Mouse (Mus musculus) midbrain, embryonic 15.5 days (tissue): Measurements from ENCODE around the gene Inhbc. TPM values are rescaled to one million over a fixed set of nuclear protein-coding genes. Genes with fewer than 3 reads are reported as not detected.

Experiments used
- ATAC-seq: fragments of 200-750 bp; cut with Nextera tagmentation; replicated peaks from 2 replicates; pipeline ENCODE4 v1.8.0; 2017; ENCODE audit warnings: moderate TSS enrichment
- H3K27ac ChIP-seq: fragments of 300-500 bp; sonication (generic); 2 replicates; pipeline ENCODE4 v1.5.1; 2015; ENCODE audit warnings: mild to moderate bottlenecking, inconsistent platforms
- H3K27me3 ChIP-seq: fragments of 300-500 bp; sonication (generic); replicated peaks from 2 replicates; pipeline ENCODE4 v1.6.1; 2015; ENCODE audit warnings: inconsistent platforms
- H3K36me3 ChIP-seq: fragments of 300-500 bp; sonication (generic); replicated peaks from 2 replicates; pipeline ENCODE4 v1.6.1; 2015; ENCODE audit warnings: inconsistent platforms
- H3K4me1 ChIP-seq: fragments of 300-500 bp; sonication (generic); 2 replicates; pipeline ENCODE4 v1.6.1; 2015; ENCODE audit warnings: inconsistent platforms
- H3K4me2 ChIP-seq: fragments of 300-500 bp; sonication (generic); 2 replicates; pipeline ENCODE4 v1.6.1; 2015; ENCODE audit warnings: inconsistent platforms, mild to moderate bottlenecking, moderate library complexity
- H3K4me3 ChIP-seq: fragments of 300-500 bp; sonication (generic); 2 replicates; pipeline ENCODE4 v1.5.1; 2015; ENCODE audit warnings: mild to moderate bottlenecking, inconsistent platforms
- H3K9ac ChIP-seq: fragments of 300-500 bp; sonication (generic); 2 replicates; pipeline ENCODE4 v1.6.1; 2015; ENCODE audit warnings: mild to moderate bottlenecking, inconsistent platforms
- H3K9me3 ChIP-seq: fragments of 300-500 bp; sonication (generic); 2 replicates; pipeline ENCODE4 v1.6.1; 2016; ENCODE audit warnings: inconsistent platforms
- WGBS: fragments of 180-500 bp; shearing (Covaris S2); methylation state at CpG from one replicate; pipeline ENCODE4 v1.1.7; 2015; ENCODE audit warnings: mixed read lengths; 5-methylcytosine and 5-hydroxymethylcytosine counted together
- polyA plus RNA-seq: library from polyadenylated mRNA; unstranded; fragments of >200 nt; fragmentation: Nextera tagmentation; extraction: Ambion mirVana; gene quantifications from 2 replicates; pipeline ENCODE4 v1.2.1, GENCODE M21; 2015

Inhbc gene
- polyA plus RNA-seq, 1 experiment from 2014 or later, result not detected

- H3K4me3 ChIP-seq, result no peak overlapping the region
- WGBS, result 85% methylated on average over 6 of the region's 6 CpGs
- no peak overlapping the region for H3K4me2 ChIP-seq
- ATAC-seq, result no peak
- H3K9ac ChIP-seq, result no peak overlapping the region
- peaks cover 37% of the 10 kb centered on the region for H3K4me1 ChIP-seq
- no peak overlapping the region for H3K27ac ChIP-seq
- H3K9me3 ChIP-seq, result no peaks in the 10 kb centered on the region
- peaks cover 31% of the 10 kb centered on the region for H3K27me3 ChIP-seq
- no peaks in the 10 kb centered on the region for H3K36me3 ChIP-seq
Observed at GRCm38 (mm10) chr10:127337536-127338099, 32.6 kb downstream of the Inhbc start.

- Histone ChIP-seq H3K36me3 (no peaks in the 10 kb centered on the region), H3K4me3 (no peak overlapping the region), H3K27me3 (peaks cover 24% of the 10 kb centered on the region), H3K9me3 (no peaks in the 10 kb centered on the region), H3K27ac (no peak overlapping the region), H3K4me1 (peaks cover 30% of the 10 kb centered on the region), H3K9ac (no peak overlapping the region), H3K4me2 (no peak overlapping the region)
- WGBS, result 79% methylated on average over 5 of the region's 5 CpGs
- ATAC-seq, result no peak
Observed at GRCm38 (mm10) chr10:127336952-127337351, 33.3 kb downstream of the Inhbc start.

- Histone ChIP-seq H3K4me3 (no peak overlapping the region), H3K9me3 (no peaks in the 10 kb centered on the region), H3K27ac (no peak overlapping the region), H3K4me2 (no peak overlapping the region), H3K27me3 (peaks cover 14% of the 10 kb centered on the region), H3K4me1 (peaks cover 16% of the 10 kb centered on the region), H3K36me3 (no peaks in the 10 kb centered on the region), H3K9ac (no peak overlapping the region)
- no peak for ATAC-seq
- 55% methylated on average over 1 of the region's 1 CpGs for WGBS
Observed at GRCm38 (mm10) chr10:127335271-127335670, 35.0 kb downstream of the Inhbc start.

- H3K4me1 ChIP-seq, result no peaks in the 10 kb centered on the region
- WGBS, result 62% methylated on average over 5 of the region's 5 CpGs
- H3K9ac ChIP-seq, result no peak overlapping the region
- H3K4me2 ChIP-seq, result no peak overlapping the region
- H3K9me3 ChIP-seq, result no peaks in the 10 kb centered on the region
- ATAC-seq, result no peak
- no peak overlapping the region for H3K4me3 ChIP-seq
- no peaks in the 10 kb centered on the region for H3K36me3 ChIP-seq
- no peak overlapping the region for H3K27ac ChIP-seq
- peaks cover 21% of the 10 kb centered on the region for H3K27me3 ChIP-seq
Observed at GRCm38 (mm10) chr10:127333152-127333551, 37.1 kb downstream of the Inhbc start.

GRCm38 (mm10) chr10:127332211-127332874 lies 37.9 kb downstream of the Inhbc start:
- Histone ChIP-seq H3K27me3 (peaks cover 29% of the 10 kb centered on the region), H3K4me2 (peak overlapping the region; percentile 41), H3K9me3 (no peaks in the 10 kb centered on the region), H3K9ac (peak overlapping the region; percentile 21; the same call in 1 of the 2 replicates), H3K4me3 (peak overlapping the region; percentile 18; the same call in 1 of the 2 replicates), H3K4me1 (no peaks in the 10 kb centered on the region), H3K27ac (no peak overlapping the region), H3K36me3 (no peaks in the 10 kb centered on the region)
- 23% methylated on average over 31 of the region's 31 CpGs for WGBS
- ATAC-seq, result 0 out of 2 replicates have a peak, but pooled peaks have one; percentile 46

- peaks cover 49% of the 10 kb centered on the region for H3K27me3 ChIP-seq
- no peak overlapping the region for H3K4me3 ChIP-seq
- no peak for ATAC-seq
- H3K4me1 ChIP-seq, result peaks cover 11% of the 10 kb centered on the region
- H3K27ac ChIP-seq, result no peak overlapping the region
- H3K9ac ChIP-seq, result no peak overlapping the region
- no peaks in the 10 kb centered on the region for H3K36me3 ChIP-seq
- WGBS, result 81% methylated on average over 7 of the region's 7 CpGs
- no peak overlapping the region for H3K4me2 ChIP-seq
- H3K9me3 ChIP-seq, result no peaks in the 10 kb centered on the region
Observed at GRCm38 (mm10) chr10:127330212-127330611, 40.0 kb downstream of the Inhbc start.

GRCm38 (mm10) chr10:127327461-127328145 lies 42.6 kb downstream of the Inhbc start:
- WGBS, result 58% methylated on average over 18 of the region's 18 CpGs
- peaks cover 69% of the 10 kb centered on the region for H3K27me3 ChIP-seq
- H3K27ac ChIP-seq, result no peak overlapping the region
- peaks cover 11% of the 10 kb centered on the region for H3K4me1 ChIP-seq
- no peaks in the 10 kb centered on the region for H3K9me3 ChIP-seq
- no peaks in the 10 kb centered on the region for H3K36me3 ChIP-seq
- no peak overlapping the region for H3K4me3 ChIP-seq
- ATAC-seq, result no peak
- no peak overlapping the region for H3K9ac ChIP-seq
- no peak overlapping the region for H3K4me2 ChIP-seq

- ATAC-seq, result no peak
- WGBS, result 5% methylated on average over 29 of the region's 29 CpGs
- H3K27me3 ChIP-seq, result peaks cover 73% of the 10 kb centered on the region
- peak overlapping the region; percentile 55 for H3K4me2 ChIP-seq
- no peak overlapping the region for H3K9ac ChIP-seq
- H3K36me3 ChIP-seq, result no peaks in the 10 kb centered on the region
- no peaks in the 10 kb centered on the region for H3K9me3 ChIP-seq
- H3K4me1 ChIP-seq, result peaks cover 11% of the 10 kb centered on the region
- no peak overlapping the region for H3K27ac ChIP-seq
- H3K4me3 ChIP-seq, result peak overlapping the region; percentile 25
Observed at GRCm38 (mm10) chr10:127326828-127327227, 43.4 kb downstream of the Inhbc start.

GRCm38 (mm10) chr10:127326017-127326801 lies 44.0 kb downstream of the Inhbc start:
- 1% methylated on average over 54 of the region's 54 CpGs for WGBS
- H3K9me3 ChIP-seq, result no peaks in the 10 kb centered on the region
- 0 out of 2 replicates have a peak, but pooled peaks have one; percentile 39 for ATAC-seq
- no peaks in the 10 kb centered on the region for H3K36me3 ChIP-seq
- H3K9ac ChIP-seq, result no peak overlapping the region
- peaks cover 76% of the 10 kb centered on the region for H3K27me3 ChIP-seq
- H3K4me3 ChIP-seq, result peak overlapping the region; percentile 25
- H3K4me1 ChIP-seq, result peaks cover 11% of the 10 kb centered on the region
- H3K4me2 ChIP-seq, result peak overlapping the region; percentile 55
- no peak overlapping the region for H3K27ac ChIP-seq

GRCm38 (mm10) chr10:127325454-127326016 lies 44.7 kb downstream of the Inhbc start:
- H3K4me3 ChIP-seq, result no peak overlapping the region
- H3K27me3 ChIP-seq, result peaks cover 75% of the 10 kb centered on the region
- WGBS, result 32% methylated on average over 14 of the region's 14 CpGs
- H3K4me1 ChIP-seq, result peaks cover 11% of the 10 kb centered on the region
- no peak for ATAC-seq
- H3K27ac ChIP-seq, result no peak overlapping the region
- H3K36me3 ChIP-seq, result no peaks in the 10 kb centered on the region
- H3K9me3 ChIP-seq, result no peaks in the 10 kb centered on the region
- no peak overlapping the region for H3K9ac ChIP-seq
- H3K4me2 ChIP-seq, result no peak overlapping the region

GRCm38 (mm10) chr10:127324495-127324894 lies 45.7 kb downstream of the Inhbc start:
- no peaks in the 10 kb centered on the region for H3K9me3 ChIP-seq
- no peaks in the 10 kb centered on the region for H3K36me3 ChIP-seq
- no peak overlapping the region for H3K4me3 ChIP-seq
- H3K27me3 ChIP-seq, result peaks cover 69% of the 10 kb centered on the region
- no peak overlapping the region for H3K27ac ChIP-seq
- no peak overlapping the region for H3K9ac ChIP-seq
- ATAC-seq, result no peak
- WGBS, result 12% methylated on average over 7 of the region's 7 CpGs
- no peak overlapping the region for H3K4me2 ChIP-seq
- H3K4me1 ChIP-seq, result peaks cover 11% of the 10 kb centered on the region
